Mouse (Mus musculus): Measurements from ENCODE around the gene Alkal2. TPM values are rescaled to one million over a fixed set of nuclear protein-coding genes. Genes with fewer than 3 reads are reported as not detected.

Gene Alkal2
- polyA plus RNA-seq, 1 experiment from 2014 or later = 1.5 TPM

GRCm38 (mm10) chr12:30936899-30937298 is 52.8 kb downstream of the Alkal2 start:
- ATAC-seq = no peak
- Histone ChIP-seq H3K9me3 (ENCODE audit: control insufficient read depth) (no peaks in the 10 kb centered on the region), H3K36me3 (ENCODE audit: control insufficient read depth, insufficient read depth) (peaks cover 15% of the 10 kb centered on the region), H3K4me2 (replicated peaks; ENCODE audit: low read depth) (no peak overlapping the region), H3K27ac (ENCODE audit: low read depth, low read length) (no peak overlapping the region), H3K4me3 (ENCODE audit: low read depth, low read length) (no peak overlapping the region), H3K27me3 (replicated peaks; ENCODE audit: control insufficient read depth, insufficient read depth, low read length) (no peaks in the 10 kb centered on the region), H3K9ac (ENCODE audit: low read depth, low read length) (no peak overlapping the region), H3K4me1 (replicated peaks; ENCODE audit: control insufficient read depth, insufficient read depth, low read length) (no peaks in the 10 kb centered on the region)
- 64% methylated on average over 2 of the region's 2 CpGs for WGBS
- no peak for TF ChIP-seq CTCF (IDR thresholded peaks at IDR 0.05; ENCODE audit: low read depth)

Other genes starting within 250 kb of the Alkal2 start
- 94.1 and 108 TPM in 2 replicates for gene Acp1, start 27.3 kb downstream of the Alkal2 start, polyA plus RNA-seq (2015; fragmentation: Nextera tagmentation; extraction: Ambion mirVana)
- gene Sh3yl1, start 27.3 kb downstream of the Alkal2 start, polyA plus RNA-seq (2015; fragmentation: Nextera tagmentation; extraction: Ambion mirVana) = 33.3 and 34.2 TPM in 2 replicates
- gene Fam110c, start 189.5 kb downstream of the Alkal2 start, polyA plus RNA-seq (2015; fragmentation: Nextera tagmentation; extraction: Ambion mirVana) = 7.3 and 7.7 TPM in 2 replicates

All from intestine, postnatal 0 days (tissue).